Mouse (Mus musculus): ENCODE measurements around the gene Tbc1d17.

GRCm38 (mm10) chr7:44888256-44889105, 39.6 kb upstream of the Tbc1d17 start:
- TF ChIP-seq NELFE (IDR thresholded peaks at IDR 0.05; ENCODE audit: low read depth, low read length): no peak
- no peak for TF ChIP-seq CTCF (conservative IDR thresholded peaks at IDR 0.05 in 1 of 2, IDR thresholded peaks at IDR 0.05 in 1 of 2; ENCODE audit: low read depth in 2 of 2, low read length in 2 of 2)
- no peak for TF ChIP-seq POLR2A (IDR thresholded peaks at IDR 0.05; ENCODE audit: low read depth, low read length)
- no peak for TF ChIP-seq UBTF (IDR thresholded peaks at IDR 0.05; ENCODE audit: low read depth, low read length)
